Mouse (Mus musculus) inflammation-experienced regulatory T-cells (primary cell): Measurements from ENCODE around the gene Dnah3. TPM values are rescaled to one million over a fixed set of nuclear protein-coding genes. Genes with fewer than 3 reads are reported as not detected.

ENCODE experiments used
- polyA plus RNA-seq, 2 experiments: library from polyadenylated mRNA; unstranded; fragments of 100-300 nt; shearing (Covaris generic); gene quantifications; one replicate each; pipeline ENCODE4 v1.2.1; 2017

Dnah3 gene
- 1 to 10 TPM in 1 of 2 experiments, under 1 TPM in 1; 0.34 to 1.4 TPM for polyA plus RNA-seq

GRCm38 (mm10) chr7:120095180-120095579 lies at the start of gene Dnah3:
TSS of gene Dnah3 (minus strand) at chr7:120095280.

GRCm38 (mm10) chr7:120102164-120102972 lies 7.3 kb upstream of the Dnah3 start, which contains the start of gene Tmem159:
TSS of gene Tmem159 (plus strand) at chr7:120102353.

GRCm38 (mm10) chr7:119895639-119896512 lies 199.2 kb downstream of the Dnah3 start, which contains the start of the genes Lyrm1 and Dcun1d3:
TSS of gene Lyrm1 (plus strand) at chr7:119895861.
TSS of gene Dcun1d3 (minus strand) at chr7:119896298.

Other genes starting within 250 kb of the Dnah3 start
- 10 to 100 TPM; 17.0 to 28.9 TPM for gene Lyrm1, start 199.4 kb downstream of the Dnah3 start, polyA plus RNA-seq
- 10 to 100 TPM; 14.9 to 22.2 TPM for gene Dcun1d3, start 199.0 kb downstream of the Dnah3 start, polyA plus RNA-seq
- 10 to 100 TPM in 1 of 2 experiments, 1 to 10 TPM in 1; 9.1 to 15.1 TPM for gene Tmem159, start 7.1 kb upstream of the Dnah3 start, polyA plus RNA-seq
- under 1 TPM in 1 of 2 experiments, not detected in 1; 0.27 TPM for gene Zp2, start 50.0 kb upstream of the Dnah3 start, polyA plus RNA-seq
- not detected for gene Anks4b, start 78.6 kb upstream of the Dnah3 start, polyA plus RNA-seq
- under 1 TPM; 0.11 to 0.26 TPM for gene Crym, start 106.8 kb upstream of the Dnah3 start, polyA plus RNA-seq
- gene Abca14, start 108.7 kb upstream of the Dnah3 start, polyA plus RNA-seq, result 1 to 10 TPM in 1 of 2 experiments, not detected in 1; 1.1 TPM
- under 1 TPM; 0.12 to 0.17 TPM for gene Abca15, start 233.4 kb upstream of the Dnah3 start, polyA plus RNA-seq